Mouse (Mus musculus) CD4-positive, CD25-positive, alpha-beta regulatory T cell, adult 4 months (primary cell): ENCODE measurements around the gene Cd83. TPM values are rescaled to one million over a fixed set of nuclear protein-coding genes. Genes with fewer than 3 reads are reported as not detected.

Experiments
- ATAC-seq: one replicate; pipeline ENCODE4 v1.8.0; 2017
- polyA plus RNA-seq, 2 experiments: library from polyadenylated mRNA; unstranded; fragments of 100-300 nt; shearing (Covaris generic); gene quantifications; one replicate each; pipeline ENCODE4 v1.2.1; 2017

Gene Cd83
- 100 to 1,000 TPM; 294 to 385 TPM for polyA plus RNA-seq

DNA sequence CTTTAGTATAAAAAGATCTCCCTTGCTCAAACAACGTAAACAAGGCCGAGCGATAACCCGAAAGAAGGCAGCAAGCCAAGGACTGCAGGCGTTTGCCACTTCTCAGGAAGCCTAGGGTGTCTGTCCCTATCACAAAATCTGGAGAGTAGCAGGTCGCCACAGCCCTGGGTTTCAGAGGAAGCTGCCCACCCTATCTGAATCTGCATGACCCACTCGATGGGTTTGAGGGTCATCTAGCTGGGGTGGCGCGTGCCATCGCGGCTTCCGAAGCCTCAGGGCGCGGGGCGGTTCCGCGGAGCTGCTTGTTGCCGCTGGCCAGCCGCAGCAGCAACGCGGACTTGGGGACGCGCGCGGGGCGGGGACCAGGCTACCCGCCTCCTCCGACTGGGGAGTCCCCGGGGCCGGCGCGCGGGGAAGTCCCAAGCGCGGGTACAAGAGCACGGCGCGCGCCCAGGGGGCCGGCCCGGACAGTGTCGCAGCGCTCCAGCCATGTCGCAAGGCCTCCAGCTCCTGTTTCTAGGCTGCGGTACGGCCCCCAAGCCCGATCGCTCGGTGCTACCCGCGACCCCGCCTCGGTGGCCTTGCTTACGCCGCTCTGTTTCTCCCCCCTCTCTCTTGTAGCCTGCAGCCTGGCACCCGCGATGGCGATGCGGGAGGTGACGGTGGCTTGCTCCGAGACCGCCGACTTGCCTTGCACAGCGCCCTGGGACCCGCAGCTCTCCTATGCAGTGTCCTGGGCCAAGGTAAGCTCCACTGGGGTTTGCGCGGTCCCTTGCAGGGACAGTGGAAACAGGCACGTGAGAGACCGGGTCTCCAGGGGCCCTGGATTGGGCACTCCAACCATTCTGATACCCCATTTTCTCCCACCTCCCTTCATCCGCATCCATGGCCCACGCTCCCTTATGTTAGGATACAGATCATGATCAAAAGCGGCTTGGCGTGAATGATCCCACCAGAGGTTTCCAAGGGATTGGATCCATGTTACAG, at the start of gene Cd83:
Cd83 (plus strand) TSS at position 51 of the 987 bp plus-strand sequence.
- peak; percentile 63 for ATAC-seq

DNA sequence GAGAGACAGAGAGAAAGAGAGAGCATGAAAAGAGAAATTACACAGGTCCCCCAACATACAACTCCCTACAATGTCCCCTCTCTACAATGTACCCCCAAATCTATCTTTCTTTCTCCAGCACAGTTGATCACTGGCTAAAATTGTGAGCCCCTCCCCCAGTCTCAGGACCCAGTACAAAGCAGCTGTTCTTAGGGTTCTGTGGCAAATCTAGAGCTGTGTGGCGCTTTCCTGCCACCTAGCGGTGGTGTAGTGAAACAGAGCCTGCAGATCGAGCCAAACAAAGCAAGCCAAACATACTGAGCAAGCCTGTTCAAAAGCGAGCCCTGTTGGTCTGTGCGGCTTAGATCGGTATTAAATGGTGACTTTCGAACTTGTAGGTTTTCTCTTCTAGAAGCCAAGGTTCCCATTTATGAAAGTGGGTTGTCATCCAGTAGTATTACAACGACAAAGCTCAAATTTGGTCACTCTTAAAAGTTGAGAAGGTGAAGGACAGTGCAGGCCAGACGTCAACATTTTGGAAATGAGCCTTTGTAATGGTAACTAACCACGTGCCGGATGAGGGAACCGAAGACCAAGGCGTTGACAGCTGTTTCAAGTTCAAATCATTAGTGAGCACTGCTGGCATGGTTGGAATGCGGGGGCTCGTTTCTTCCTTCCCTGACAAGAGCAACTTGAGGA, 44.8 kb upstream of the Cd83 start:
- ATAC-seq = peak; percentile 71

DNA sequence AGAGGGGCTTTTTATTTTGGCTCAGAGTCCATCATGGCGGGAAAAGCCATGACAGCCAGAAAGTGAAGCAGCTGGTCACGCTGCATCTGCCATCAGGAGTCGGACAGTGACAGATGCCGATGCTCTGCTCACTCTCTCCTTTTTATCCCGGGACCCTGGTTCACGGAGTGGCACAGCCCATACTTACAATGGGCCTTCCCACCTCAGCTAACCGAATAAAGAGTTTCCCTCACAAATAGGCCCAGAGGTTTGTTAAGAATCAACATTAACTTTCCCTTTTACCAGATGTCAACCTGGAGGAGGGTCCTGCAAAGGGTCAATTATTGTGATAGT, 44.3 kb upstream of the Cd83 start:
- ATAC-seq = no peak

DNA sequence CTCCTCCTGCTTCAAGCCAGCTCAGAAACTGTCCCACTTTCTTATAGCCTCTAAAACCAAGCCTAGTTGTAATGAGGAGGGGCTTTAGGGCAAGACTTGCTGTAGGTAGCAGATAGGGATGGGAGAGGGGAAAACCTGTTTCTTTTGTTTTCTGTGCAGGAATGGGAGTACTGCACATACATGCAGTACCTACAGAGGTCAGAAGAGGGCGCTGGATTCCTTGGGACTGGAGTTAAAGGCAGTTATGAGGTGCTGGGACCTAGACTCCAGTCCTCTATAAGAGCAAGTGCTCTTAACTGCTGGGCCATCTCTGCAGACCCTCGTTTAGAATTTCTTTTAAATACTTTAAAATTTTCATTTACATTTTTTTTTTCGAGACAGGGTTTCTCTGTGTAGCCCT, 41.9 kb upstream of the Cd83 start:
- no peak for ATAC-seq

DNA sequence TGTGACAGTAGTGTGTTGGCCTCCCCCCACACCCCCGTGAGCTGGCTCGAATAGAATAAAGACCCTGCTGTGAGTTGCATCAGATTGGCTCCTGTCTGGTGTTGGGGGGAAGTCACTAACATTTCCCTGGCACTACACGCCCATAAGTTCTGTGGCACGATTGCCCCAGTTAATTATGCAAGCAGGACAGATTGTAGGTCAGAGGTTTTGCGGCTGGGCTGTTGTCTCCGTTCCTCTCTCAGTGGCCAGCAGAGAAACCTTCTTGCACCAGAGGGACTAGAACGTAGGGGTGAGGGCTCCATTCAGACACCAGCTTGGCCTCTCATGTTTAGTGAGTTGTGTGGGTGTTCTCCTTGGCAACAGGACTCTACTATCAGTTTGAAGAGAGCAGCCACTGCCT, 40.3 kb upstream of the Cd83 start:
- no peak for ATAC-seq

DNA sequence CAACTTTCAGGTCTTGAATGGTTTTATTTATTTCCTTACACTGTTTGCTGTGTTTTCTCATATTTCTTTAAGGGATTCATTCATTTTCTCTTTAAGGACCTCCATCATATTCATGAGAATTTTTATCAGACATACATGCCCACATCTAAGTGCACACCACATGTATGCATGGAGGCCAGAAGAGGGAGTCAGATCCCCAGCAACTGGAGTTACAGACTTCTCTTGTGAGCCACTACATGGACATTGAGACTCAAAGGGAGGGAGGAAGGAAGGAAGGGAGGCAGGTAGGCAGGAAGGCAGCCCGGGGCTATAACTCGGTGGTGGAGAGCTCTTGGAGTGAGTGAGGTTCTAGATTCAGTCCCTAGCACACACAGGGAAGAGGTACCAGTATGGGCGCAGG, 34.3 kb upstream of the Cd83 start:
- peak; percentile 78 for ATAC-seq

DNA sequence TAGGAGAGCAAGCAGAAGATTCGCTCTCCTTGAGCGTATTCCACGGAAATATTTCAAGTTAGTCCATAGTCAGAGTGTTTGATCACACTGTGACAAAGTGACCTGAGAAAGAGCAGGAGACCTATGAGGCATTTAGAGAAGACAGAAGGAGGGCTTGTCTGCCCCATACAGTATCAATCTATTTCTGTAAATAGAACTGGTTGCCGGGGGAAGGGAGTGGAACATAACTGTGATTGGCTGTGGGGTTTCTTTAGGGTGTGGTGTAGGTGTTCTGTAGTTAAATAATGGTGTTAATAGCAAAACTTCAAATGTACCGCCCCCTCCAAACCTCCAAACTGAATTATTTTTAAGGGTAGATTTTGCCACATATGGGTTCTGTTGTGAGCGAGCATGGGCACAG, 33.6 kb upstream of the Cd83 start:
- ATAC-seq = peak; percentile 77

DNA sequence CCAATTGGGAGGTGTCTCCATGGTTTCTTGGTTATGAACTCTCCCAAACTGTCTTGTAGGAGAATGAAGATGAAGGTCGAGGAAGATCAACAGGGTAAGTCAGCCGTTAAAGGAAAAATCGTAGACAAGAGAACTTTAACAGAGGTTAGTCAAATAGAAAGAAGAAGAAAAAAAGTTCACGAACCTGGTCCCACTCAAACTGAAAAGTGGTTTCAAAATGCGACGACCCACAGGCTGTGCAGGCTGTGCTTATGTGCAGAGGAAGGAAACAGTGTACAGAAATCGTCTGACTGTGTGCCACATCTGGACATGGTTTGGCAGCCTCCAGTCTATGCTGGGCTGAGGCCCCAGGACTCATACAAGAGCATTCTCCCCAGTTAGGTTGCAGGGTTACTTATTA, 32.2 kb upstream of the Cd83 start:
- peak; percentile 21 for ATAC-seq

DNA sequence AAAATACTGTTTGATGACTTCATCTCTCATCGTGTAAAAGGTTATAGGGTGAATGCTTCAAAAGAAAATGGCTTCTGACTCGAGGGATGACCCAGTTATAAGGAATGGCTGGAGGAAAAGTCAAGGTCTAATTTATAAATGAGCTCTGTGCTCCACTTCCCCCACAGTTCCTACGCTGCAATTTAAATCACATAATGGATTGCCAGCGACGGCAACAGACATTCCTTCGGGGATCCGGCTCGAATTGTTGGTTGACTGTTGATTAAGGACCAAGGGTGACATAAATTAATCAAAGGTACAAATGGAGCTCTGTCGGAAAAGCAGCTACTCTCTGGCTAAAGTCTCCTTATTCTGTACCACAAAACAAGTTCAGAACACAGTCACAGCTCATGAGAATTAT, 30.9 kb upstream of the Cd83 start:
- ATAC-seq = no peak

DNA sequence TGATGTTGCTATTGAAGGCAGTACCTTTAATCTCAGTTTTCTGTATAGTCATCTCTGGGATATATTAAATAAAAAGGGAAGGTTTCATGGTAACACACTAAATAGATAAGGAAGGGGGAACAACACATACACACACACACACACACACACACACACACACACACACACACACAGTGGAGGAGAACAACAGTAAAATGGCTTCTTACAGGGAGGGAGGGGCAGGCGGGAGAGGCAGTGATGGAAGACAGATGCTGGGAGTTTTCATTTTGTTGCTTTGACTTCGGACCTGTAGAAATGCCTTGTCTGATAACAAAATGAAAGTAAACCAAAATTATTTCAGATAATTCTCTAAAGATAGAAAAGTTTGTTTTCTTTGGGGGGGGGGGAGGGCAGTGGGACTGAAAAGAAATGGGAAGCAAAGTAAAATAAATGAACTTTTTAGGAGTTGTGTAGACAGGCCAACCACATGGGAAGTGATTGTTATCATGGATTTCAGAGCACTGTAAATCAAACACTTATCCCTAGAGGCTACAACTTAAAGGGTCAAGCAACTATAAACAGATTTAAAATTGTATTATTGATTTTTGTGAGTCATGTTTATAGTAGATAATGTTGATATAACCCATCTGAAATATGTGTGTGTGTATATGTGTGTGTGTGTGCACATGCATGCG, 30.0 kb upstream of the Cd83 start:
- no peak for ATAC-seq

DNA sequence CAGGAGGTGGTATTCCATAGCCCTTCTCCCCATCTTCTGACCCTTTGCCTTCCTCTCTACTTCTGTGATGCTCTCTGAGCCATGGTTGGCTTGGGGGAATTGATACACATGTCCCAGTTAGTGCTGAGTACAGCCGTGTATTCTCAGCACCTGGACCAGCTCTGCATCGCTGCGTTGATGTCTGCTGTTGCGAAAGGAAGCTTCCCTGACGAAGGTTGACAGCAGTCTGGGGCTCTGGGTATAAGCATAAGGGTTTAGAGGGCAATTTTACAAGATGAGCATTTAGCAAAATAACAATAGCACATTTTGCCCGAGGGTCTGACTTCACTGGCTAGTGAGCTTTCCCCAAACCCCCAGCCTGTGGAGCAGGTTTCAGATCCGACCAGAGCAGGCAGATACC, 29.0 kb upstream of the Cd83 start:
- ATAC-seq = no peak

DNA sequence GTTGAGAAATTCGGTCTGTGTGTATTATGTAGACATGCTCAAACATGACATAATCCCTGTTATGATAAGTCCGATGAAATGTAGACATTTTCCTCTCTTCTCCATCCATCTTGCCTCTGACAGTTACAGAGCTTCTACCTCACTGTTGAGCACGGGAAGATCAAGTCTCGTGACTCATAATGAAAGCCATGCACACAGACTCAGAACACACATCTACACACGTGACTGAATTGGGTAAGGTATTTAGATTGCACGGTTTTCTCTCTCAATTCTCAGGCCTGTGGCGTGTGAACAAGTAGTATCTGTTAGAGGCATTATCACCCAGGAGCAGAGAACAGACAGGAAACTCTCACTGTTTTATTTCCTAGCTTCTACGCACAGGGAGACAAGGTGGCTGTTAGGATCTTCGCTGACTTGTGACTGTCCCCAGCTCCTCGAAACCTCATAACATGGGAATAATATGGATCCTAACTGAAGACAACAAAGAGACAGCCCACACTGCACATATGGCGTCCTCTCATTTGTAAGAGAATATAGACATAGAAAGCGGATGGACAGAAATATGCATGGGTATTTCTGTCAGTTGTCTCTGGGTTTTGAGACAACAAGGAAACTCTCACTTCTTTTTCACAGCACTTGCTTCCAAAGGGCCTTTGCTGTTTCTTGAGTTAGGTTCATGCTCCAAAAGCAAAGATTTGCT, 23.3 kb upstream of the Cd83 start:
- peak; percentile 90 for ATAC-seq

DNA sequence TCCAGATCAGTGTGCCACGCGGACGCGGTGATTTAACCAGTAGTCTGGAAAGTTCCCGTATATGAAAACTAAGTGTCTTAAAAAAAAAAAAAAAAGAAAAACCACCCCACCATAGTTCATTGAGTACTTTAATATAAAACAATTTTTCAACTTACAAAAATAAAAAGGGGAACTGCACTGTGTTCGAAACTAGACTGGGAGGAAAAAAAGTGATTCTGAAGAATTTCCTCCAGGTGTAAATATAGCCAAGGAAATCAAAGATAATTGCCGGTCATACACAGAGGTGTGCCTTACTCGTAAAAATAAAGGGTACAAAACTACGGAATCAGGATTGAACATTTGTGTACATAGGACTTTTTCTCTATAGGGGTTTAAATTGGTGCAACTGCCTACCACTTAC, 21.7 kb upstream of the Cd83 start:
- no peak for ATAC-seq

DNA sequence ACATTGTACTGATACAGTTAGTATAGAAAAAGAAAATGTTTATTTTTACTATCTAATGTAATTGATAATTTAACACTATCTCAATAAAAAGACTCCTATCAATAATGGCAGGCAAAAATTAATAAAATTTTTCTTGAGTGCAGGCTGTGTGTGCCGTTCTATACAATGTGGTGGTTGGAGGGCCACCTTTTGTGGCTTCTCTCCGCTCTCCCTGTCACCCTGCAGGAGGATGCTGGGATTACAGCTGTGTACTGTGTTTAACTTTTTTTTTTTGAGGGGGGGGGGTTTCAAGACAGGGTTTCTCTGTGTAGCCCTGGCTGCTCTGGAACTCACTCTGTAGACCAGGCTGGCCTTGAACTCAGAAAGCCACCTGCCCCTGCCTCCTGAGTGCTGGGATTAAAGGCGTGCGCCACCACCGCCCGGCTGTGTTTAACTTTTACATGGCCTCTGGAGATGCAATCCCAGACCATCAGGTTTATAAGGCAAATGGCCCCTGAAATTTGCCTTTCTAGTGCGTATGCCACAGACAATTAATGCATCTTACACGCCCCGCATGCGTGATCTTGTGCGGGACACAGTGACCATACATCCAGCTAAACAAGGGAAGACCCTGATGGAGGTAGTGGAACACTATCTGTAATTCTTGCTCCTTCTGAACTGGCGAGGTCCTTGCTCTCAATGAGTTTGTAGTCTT, 21.1 kb upstream of the Cd83 start:
- no peak for ATAC-seq

DNA sequence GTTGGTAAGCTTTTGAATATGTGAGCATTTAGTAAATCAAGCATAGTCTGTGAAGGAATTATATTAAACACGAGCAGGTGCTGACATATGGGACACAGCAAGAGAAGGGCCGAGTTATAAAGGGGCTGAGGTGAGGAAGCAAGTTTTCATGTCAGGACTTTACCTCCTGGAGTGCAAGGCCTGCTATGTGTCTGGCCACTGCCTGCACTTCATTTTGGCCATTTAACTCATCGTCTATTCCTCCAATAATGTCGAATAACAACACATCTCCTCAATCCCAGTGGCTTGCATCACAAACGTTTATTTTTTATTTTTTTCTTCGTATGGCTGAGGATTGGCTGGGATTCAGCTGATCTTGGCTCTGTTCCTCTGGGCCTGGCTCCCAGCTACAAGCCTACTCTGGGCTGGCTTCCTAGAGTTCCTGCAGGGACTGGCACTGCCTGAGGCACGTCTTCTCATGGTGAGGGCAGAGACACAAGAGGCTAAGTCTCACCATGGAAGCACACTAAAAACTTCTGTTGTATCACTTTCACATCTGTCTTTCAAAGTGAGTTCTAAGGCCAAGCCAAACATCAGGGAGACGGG, 20.5 kb upstream of the Cd83 start:
- no peak for ATAC-seq

DNA sequence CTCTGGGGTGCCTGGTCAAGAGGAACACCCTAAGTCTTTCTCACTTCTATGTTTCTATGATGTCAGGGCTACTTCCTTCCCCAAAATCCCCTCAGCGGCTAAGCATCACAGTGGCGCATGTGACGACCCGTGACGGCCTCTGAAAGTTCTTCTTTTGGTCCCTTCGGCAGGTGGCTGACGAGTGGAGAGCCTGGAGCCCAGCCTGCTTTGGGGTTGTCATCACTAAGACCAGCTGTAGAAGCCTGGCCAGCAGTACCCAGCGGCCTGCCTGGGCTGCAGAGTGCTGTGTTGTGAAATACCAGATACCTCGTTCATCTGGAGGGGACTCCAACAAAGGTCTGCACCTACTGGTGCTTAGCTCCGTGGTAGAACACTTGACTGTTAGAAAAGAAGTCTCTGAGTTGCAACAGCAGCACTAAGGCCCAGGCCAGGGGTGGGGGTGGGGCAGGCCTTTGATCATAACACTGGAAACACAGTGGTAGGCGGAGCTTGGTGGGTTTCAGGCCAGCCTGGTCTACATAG, 19.2 kb upstream of the Cd83 start:
- peak; percentile 16 for ATAC-seq

DNA sequence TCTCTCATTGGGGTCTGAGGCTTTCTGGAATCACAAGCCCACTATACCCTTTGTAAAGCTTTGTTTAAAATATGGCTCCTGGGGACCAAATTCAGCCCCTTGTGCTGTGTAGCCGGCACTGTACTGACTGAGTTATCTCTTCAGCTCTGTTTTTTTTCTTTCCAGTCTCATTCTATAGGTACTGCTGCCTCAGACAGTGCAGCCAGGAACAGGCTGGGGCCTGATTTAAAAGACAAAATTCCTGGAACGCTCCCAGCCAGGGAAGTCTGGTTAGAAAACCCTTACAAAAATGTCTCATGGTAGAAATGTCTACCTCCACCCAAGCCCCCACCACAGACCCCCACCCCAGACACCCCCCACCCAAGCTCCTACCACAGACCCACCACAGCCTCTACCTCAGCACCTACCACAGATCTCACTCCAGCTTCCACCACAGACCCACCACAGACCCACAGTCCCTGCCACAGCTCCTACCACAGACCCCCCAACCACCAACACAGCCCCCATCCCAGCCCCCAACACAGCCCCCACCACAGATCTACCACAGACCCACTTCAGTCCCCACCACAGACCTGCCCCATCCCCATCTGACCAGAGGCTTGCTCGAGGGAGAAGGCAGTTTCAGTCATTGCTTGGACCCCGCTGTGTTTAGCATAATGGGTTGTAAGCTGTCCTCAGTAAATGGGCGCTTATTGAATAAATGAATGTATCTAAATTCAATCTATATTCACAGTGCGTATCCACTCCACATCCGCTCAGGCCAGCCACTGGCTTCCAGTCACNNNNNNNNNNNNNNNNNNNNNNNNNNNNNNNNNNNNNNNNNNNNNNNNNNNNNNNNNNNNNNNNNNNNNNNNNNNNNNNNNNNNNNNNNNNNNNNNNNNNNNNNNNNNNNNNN, 17.5 kb upstream of the Cd83 start:
- peak; percentile 29 for ATAC-seq

DNA sequence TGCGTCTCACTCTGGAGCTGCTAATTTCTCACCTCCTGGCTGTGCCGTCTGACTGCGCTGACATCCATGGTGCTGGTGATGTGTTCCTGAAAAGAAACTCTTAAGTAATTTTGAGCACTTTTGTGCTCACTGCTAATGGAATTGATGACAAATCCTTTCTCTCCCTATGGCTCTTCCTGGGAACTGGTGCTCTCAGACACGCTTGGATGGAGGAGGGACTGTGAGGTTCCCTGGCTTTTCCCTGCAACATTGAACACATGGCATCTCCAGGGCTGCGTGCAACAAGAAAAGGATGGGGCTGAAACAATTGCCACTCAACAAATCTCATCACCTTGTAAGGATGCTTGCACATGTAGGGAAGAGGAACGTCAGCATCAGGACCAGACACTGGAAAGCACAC, 11.6 kb upstream of the Cd83 start:
- no peak for ATAC-seq

DNA sequence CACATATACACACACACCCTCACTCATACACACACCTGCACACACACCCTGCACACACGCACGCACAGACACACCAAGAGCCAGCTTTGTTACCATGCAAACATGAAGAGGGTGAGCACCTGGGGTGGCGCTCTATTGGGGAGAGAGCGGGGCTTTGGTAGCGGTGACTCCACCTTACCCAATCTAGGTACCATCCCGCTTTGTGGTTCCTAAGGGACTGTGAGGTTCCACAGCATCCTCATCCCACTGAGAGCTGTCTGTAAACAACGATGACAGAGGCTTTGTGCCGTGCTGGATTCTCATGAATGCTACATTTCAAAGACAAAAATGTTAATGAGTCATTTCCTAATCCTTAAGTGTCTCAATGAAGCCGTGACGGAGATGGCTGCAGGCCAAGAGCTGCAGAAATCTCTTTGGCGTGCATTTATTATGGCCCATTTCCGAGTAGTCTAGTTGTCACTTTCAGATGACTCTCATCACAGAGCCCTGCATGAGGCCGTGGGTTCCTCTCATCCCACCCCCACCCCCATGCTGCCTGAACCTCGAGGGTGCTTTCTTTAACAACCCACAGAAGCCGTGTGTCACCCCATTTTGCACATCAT, 10.5 kb upstream of the Cd83 start:
- ATAC-seq = peak; percentile 45
